Mouse (Mus musculus) kidney, postnatal 0 days (tissue): ENCODE measurements at regions not wholly inside any gene's neighbourhood (a gene's known extent, or its start where the extent isn't known, plus 50 kb on each side); places are given as distances from the start of the nearest gene placed in this dataset.

ENCODE experiments used
- ATAC-seq: fragments of 200-750 bp; cut with Nextera tagmentation; replicated peaks from 2 replicates; pipeline ENCODE4 v1.8.0; 2017; ENCODE audit warnings: low read depth, moderate number of reproducible peaks, moderate TSS enrichment, moderate library complexity; ENCODE audit not compliant: low FRiP score
- DNase-seq: peaks from one replicate; pipeline ENCODE4 v3.0.0-alpha.2; 2016; ENCODE audit warnings: low spot score
- H3K27ac ChIP-seq: fragments of 300-500 bp; sonication (generic); 2 replicates; pipeline ENCODE4 v1.5.1; 2014; ENCODE audit warnings: mild to moderate bottlenecking
- H3K27me3 ChIP-seq: fragments of 300-500 bp; sonication (generic); 2 replicates; pipeline ENCODE4 v1.6.1; 2014; ENCODE audit warnings: low read length, mixed read lengths; ENCODE audit not compliant: insufficient read depth
- H3K36me3 ChIP-seq: fragments of 300-500 bp; sonication (generic); 2 replicates; pipeline ENCODE4 v1.6.1; 2014; ENCODE audit warnings: low read length, mixed read lengths; ENCODE audit not compliant: insufficient read depth
- H3K4me1 ChIP-seq: fragments of 300-500 bp; sonication (generic); replicated peaks from 2 replicates; pipeline ENCODE4 v1.6.1; 2014; ENCODE audit warnings: antibody characterized with exemption, low read length, mixed read lengths; ENCODE audit not compliant: insufficient read depth
- H3K4me2 ChIP-seq: fragments of 300-500 bp; sonication (generic); 2 replicates; pipeline ENCODE4 v1.6.1; 2014; ENCODE audit warnings: mild to moderate bottlenecking, low read length, moderate library complexity, mixed read lengths
- H3K4me3 ChIP-seq: fragments of 300-500 bp; sonication (generic); replicated peaks from 2 replicates; pipeline ENCODE4 v1.5.1; 2014; ENCODE audit warnings: low read depth, low read length
- H3K9ac ChIP-seq: fragments of 300-500 bp; sonication (generic); 2 replicates; pipeline ENCODE4 v1.6.1; 2014; ENCODE audit warnings: low read depth, low read length
- H3K9me3 ChIP-seq: fragments of 300-500 bp; sonication (generic); replicated peaks from 2 replicates; pipeline ENCODE4 v1.6.1; 2016; ENCODE audit warnings: low read length, inconsistent platforms, mixed read lengths
- CTCF ChIP-seq: IDR thresholded peaks from 2 replicates; pipeline ENCODE4 v1.5.1; 2016; ENCODE audit warnings: antibody characterized with exemption, low read depth, mild to moderate bottlenecking, moderate library complexity
- WGBS: fragments of 180-500 bp; shearing (Covaris S2); extraction: QIAGEN DNeasy Blood & Tissue Kit; methylation state at CpG from one replicate; pipeline ENCODE4 v1.1.7; 2014; 5-methylcytosine and 5-hydroxymethylcytosine counted together

DNA sequence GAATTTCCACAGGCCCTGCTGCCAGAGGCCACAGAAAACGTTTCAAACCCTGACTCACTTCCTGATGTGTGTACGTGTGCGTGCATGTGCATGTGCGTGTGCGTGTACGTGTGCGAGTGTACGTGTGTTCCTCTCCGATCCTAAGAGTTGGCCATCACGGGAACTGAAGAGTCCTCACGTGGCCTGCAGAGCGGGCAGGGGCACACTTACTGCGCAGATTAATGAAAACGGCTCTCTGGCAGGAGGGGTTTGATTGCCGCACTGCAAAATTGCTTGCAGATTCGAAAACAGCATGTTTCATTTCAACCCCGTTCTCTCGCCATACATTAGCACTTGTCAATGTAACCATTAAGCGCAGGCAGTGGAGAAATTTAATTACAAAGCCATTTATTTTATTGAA is 135.0 kb upstream of the Six2 start:
- no peak overlapping the region for H3K27ac ChIP-seq
- no peaks in the 10 kb centered on the region for H3K27me3 ChIP-seq
- no peaks in the 10 kb centered on the region for H3K4me1 ChIP-seq
- WGBS = 62% methylated on average over 19 of the region's 19 CpGs
- H3K9me3 ChIP-seq = no peaks in the 10 kb centered on the region
- ATAC-seq = no peak
- H3K4me2 ChIP-seq = no peak overlapping the region
- no peak for DNase-seq
- H3K9ac ChIP-seq = no peak overlapping the region
- no peaks in the 10 kb centered on the region for H3K36me3 ChIP-seq
- no peak overlapping the region for H3K4me3 ChIP-seq
- TF ChIP-seq CTCF = no peak

DNA sequence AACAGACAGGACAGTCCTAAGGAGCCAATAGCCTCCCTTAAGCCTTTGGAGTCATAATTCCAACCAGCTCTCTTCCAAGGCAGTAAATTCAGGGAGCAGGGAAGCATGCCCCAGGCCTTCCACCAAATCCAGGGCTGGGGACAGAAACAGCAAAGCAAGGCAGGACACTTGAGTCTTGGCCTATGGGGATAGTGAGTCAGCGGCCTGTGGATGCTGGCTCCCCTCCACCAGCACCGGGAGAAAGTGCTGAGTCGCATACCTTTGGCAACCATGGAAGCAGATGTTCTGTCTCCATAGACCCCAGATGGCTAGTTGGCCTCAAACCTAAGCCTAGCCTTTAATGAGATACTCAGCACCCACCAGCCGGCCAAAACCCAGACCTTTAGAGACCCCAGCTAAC is 133.8 kb upstream of the Six2 start:
- Histone ChIP-seq H3K9me3 (no peaks in the 10 kb centered on the region), H3K4me1 (no peaks in the 10 kb centered on the region), H3K9ac (no peak overlapping the region), H3K4me3 (no peak overlapping the region), H3K4me2 (no peak overlapping the region), H3K27me3 (no peaks in the 10 kb centered on the region), H3K36me3 (no peaks in the 10 kb centered on the region), H3K27ac (no peak overlapping the region)
- TF ChIP-seq CTCF = no peak
- 76% methylated on average over 4 of the region's 4 CpGs for WGBS
- DNase-seq (no peak), ATAC-seq (no peak)

- ATAC-seq = no peak
- Histone ChIP-seq H3K36me3 (no peaks in the 10 kb centered on the region), H3K4me2 (no peak overlapping the region), H3K27me3 (no peaks in the 10 kb centered on the region), H3K27ac (no peak overlapping the region), H3K9me3 (no peaks in the 10 kb centered on the region), H3K9ac (no peak overlapping the region), H3K4me1 (no peaks in the 10 kb centered on the region), H3K4me3 (no peak overlapping the region)
- 62% methylated on average over 17 of the region's 17 CpGs for WGBS
- TF ChIP-seq CTCF = no peak
- DNase-seq = no peak
Measured at GRCm38 (mm10) chr17:85818098-85818855, 130.2 kb upstream of the Six2 start.

- H3K27me3 ChIP-seq = no peaks in the 10 kb centered on the region
- no peaks in the 10 kb centered on the region for H3K4me1 ChIP-seq
- TF ChIP-seq CTCF = no peak
- no peak overlapping the region for H3K9ac ChIP-seq
- DNase-seq = no peak
- H3K36me3 ChIP-seq = no peaks in the 10 kb centered on the region
- no peaks in the 10 kb centered on the region for H3K9me3 ChIP-seq
- no peak overlapping the region for H3K27ac ChIP-seq
- no peak overlapping the region for H3K4me2 ChIP-seq
- no peak overlapping the region for H3K4me3 ChIP-seq
- WGBS = 84% methylated on average over 8 of the region's 8 CpGs
- no peak for ATAC-seq
Measured at GRCm38 (mm10) chr17:85816521-85816920, 128.4 kb upstream of the Six2 start.

- H3K27me3 ChIP-seq = no peaks in the 10 kb centered on the region
- ATAC-seq (no peak), DNase-seq (no peak)
- 90% methylated on average over 8 of the region's 8 CpGs for WGBS
- H3K9me3 ChIP-seq = no peaks in the 10 kb centered on the region
- no peak for TF ChIP-seq CTCF
- H3K4me2 ChIP-seq = no peak overlapping the region
- no peaks in the 10 kb centered on the region for H3K36me3 ChIP-seq
- no peaks in the 10 kb centered on the region for H3K4me1 ChIP-seq
- no peak overlapping the region for H3K9ac ChIP-seq
- no peak overlapping the region for H3K4me3 ChIP-seq
- H3K27ac ChIP-seq = no peak overlapping the region
Measured at GRCm38 (mm10) chr17:85816056-85816455, 128.0 kb upstream of the Six2 start.

- Histone ChIP-seq H3K4me2 (no peak overlapping the region), H3K4me3 (no peak overlapping the region), H3K36me3 (no peaks in the 10 kb centered on the region), H3K9ac (no peak overlapping the region), H3K4me1 (no peaks in the 10 kb centered on the region), H3K27ac (no peak overlapping the region), H3K9me3 (no peaks in the 10 kb centered on the region), H3K27me3 (no peaks in the 10 kb centered on the region)
- no peak for TF ChIP-seq CTCF
- ATAC-seq (no peak), DNase-seq (no peak)
- WGBS = 45% methylated on average over 5 of the region's 5 CpGs
Measured at GRCm38 (mm10) chr17:85808580-85808979, 120.5 kb upstream of the Six2 start.
